16 mouse cellular contexts compared by ENCODE assay signal in genomic region chr12:31377241-31377640, GRCm38 (mm10). TPM values are rescaled to one million over a fixed set of nuclear protein-coding genes. Genes with fewer than 3 reads are reported as not detected.
DNase-seq lines count a peak whose midpoint lies in the region; ATAC-seq lines count a peak whose summit lies in the region.
"Had no signal": no experiment of that assay in that cellular context is flagged by ENCODE, and none has a peak within 500 bp of the region (broad histone marks: within the 10 kb centered on the region; RNA-seq: fewer than 3 reads in every experiment).

No protein-coding gene starts in this region.

- H3K4me1 ChIP-seq in heart, embryonic 14.5 days (ENCODE audit: control insufficient read depth in 2 of 2, insufficient read depth in 2 of 2, low read length in 2 of 2), result peaks cover 10 to 19% of the 10 kb centered on the region in 2 experiments
- peaks cover 26% of the 10 kb centered on the region for H3K4me1 ChIP-seq in lung, embryonic 15.5 days
- H3K4me1 ChIP-seq in heart, embryonic 16.5 days (ENCODE audit: control insufficient read depth, insufficient read depth, low read length), result peaks cover 9% of the 10 kb centered on the region

- ATAC-seq in heart, embryonic 14.5 days (ENCODE audit: insufficient number of reproducible peaks, insufficient read depth, low FRiP score, low read depth), result no peak
- no peak for ATAC-seq in lung, embryonic 15.5 days (ENCODE audit: borderline replicate concordance, extremely low read depth, low FRiP score, low TSS enrichment)
- no peak for ATAC-seq in heart, embryonic 16.5 days (replicated peaks; ENCODE audit: extremely low read depth, insufficient read depth, low FRiP score)
- ATAC-seq: forebrain, embryonic 13.5 days; Patski had no signal

- no peaks in the 10 kb centered on the region for H3K36me3 ChIP-seq in heart, embryonic 14.5 days (ENCODE audit: control insufficient read depth, insufficient read depth, low read length)
- no peaks in the 10 kb centered on the region for H3K36me3 ChIP-seq in lung, embryonic 15.5 days
- no peaks in the 10 kb centered on the region for H3K36me3 ChIP-seq in heart, embryonic 16.5 days (ENCODE audit: control insufficient read depth, insufficient read depth)
- H3K36me3 ChIP-seq: hindbrain, embryonic 12.5 days; limb, embryonic 15.5 days had no signal

- WGBS in heart, embryonic 14.5 days, result 64% methylated on average over 11 of the region's 11 CpGs
- 63% methylated on average over 11 of the region's 11 CpGs for WGBS in lung, embryonic 15.5 days
- 62% methylated on average over 11 of the region's 11 CpGs for WGBS in heart, embryonic 16.5 days

- H3K27ac ChIP-seq in heart, embryonic 14.5 days (replicated peaks in 1 of 2; ENCODE audit: control insufficient read depth in 1 of 2, insufficient read depth in 1 of 2, low read depth in 2 of 2, low read length in 2 of 2), result no peak overlapping the region; a peak in 1 of 4 replicates
- H3K27ac ChIP-seq in lung, embryonic 15.5 days, result no peak overlapping the region
- H3K27ac ChIP-seq in heart, embryonic 16.5 days (ENCODE audit: low read length), result no peak overlapping the region
- H3K27ac ChIP-seq: forebrain, embryonic 13.5 days; hindbrain, embryonic 12.5 days; limb, embryonic 15.5 days had no signal

- peak overlapping the region; percentile 3 to 32; a peak in 2 of 4 replicates for H3K4me3 ChIP-seq in heart, embryonic 14.5 days (ENCODE audit: control insufficient read depth in 1 of 2, insufficient read depth in 1 of 2, low read depth in 1 of 2, low read length in 2 of 2)
- H3K4me3 ChIP-seq in lung, embryonic 15.5 days, result peak overlapping the region; percentile 5; the same call in 1 of the 2 replicates
- H3K4me3 ChIP-seq in heart, embryonic 16.5 days (ENCODE audit: low read length), result peak overlapping the region; percentile 1; the same call in 1 of the 2 replicates
- H3K4me3 ChIP-seq: forebrain, embryonic 13.5 days; limb, embryonic 15.5 days; megakaryocyte, embryonic 14.5 days had no signal

- no peak for DNase-seq in heart, adult 8-10 months (ENCODE audit: low spot score)
- no peak for DNase-seq in lung, postnatal 14 days
- DNase-seq in ZHBTc4 (ENCODE audit: low read depth, low spot score), result peak; percentile 15
- no peak for DNase-seq in right cerebral cortex, postnatal 4 days
- DNase-seq: adrenal gland, adult 8-10 months; cerebellum, postnatal 25 days; gastrocnemius, postnatal 14 days; kidney, adult 9 months had no signal

- no peaks in the 10 kb centered on the region for H3K27me3 ChIP-seq in heart, embryonic 14.5 days (ENCODE audit: control insufficient read depth, insufficient read depth, low read length)
- no peaks in the 10 kb centered on the region for H3K27me3 ChIP-seq in lung, embryonic 15.5 days
- H3K27me3 ChIP-seq in heart, embryonic 16.5 days (ENCODE audit: control insufficient read depth, insufficient read depth, low read length), result no peaks in the 10 kb centered on the region
- H3K27me3 ChIP-seq: forebrain, embryonic 13.5 days; hindbrain, embryonic 12.5 days; limb, embryonic 15.5 days; megakaryocyte, embryonic 14.5 days had no signal

- H3K4me2 ChIP-seq in heart, embryonic 14.5 days (ENCODE audit: low read length), result peak overlapping the region; percentile 71
- H3K4me2 ChIP-seq in lung, embryonic 15.5 days, result peak overlapping the region; percentile 60
- H3K4me2 ChIP-seq in heart, embryonic 16.5 days (ENCODE audit: low read depth, low read length), result peak overlapping the region; percentile 68

- H3K9ac ChIP-seq in heart, embryonic 14.5 days (ENCODE audit: low read length), result 0 out of 2 replicates have a peak overlapping the region, but pooled peaks have one; percentile 44
- no peak overlapping the region for H3K9ac ChIP-seq in lung, embryonic 15.5 days
- H3K9ac ChIP-seq in heart, embryonic 16.5 days (ENCODE audit: low read length), result no peak overlapping the region
- H3K9ac ChIP-seq: hindbrain, embryonic 12.5 days; limb, embryonic 15.5 days had no signal

- H3K9me3 ChIP-seq in heart, embryonic 14.5 days (ENCODE audit: control insufficient read depth, low read length), result no peaks in the 10 kb centered on the region
- H3K9me3 ChIP-seq in lung, embryonic 15.5 days, result no peaks in the 10 kb centered on the region
- H3K9me3 ChIP-seq in heart, embryonic 16.5 days (replicated peaks; ENCODE audit: control insufficient read depth, low read length), result no peaks in the 10 kb centered on the region
- H3K9me3 ChIP-seq: forebrain, embryonic 13.5 days; hindbrain, embryonic 12.5 days; limb, embryonic 15.5 days; megakaryocyte, embryonic 14.5 days had no signal

RNA-seq across cellular contexts. Expression of gene Slc26a3, which starts 13.4 kb away (rescaled TPM):
- 0.13 and 0.35 TPM in 2 replicates for polyA plus RNA-seq in heart, embryonic 14.5 days (2014; fragmentation: Nextera tagmentation; extraction: Ambion mirVana)
- 1 to 10 TPM; 1.1 to 2.4 (median 1.4) TPM for total RNA-seq in heart, adult 8-10 months (2022)
- not detected in 2 replicates for polyA plus RNA-seq in lung, embryonic 15.5 days (2015; fragmentation: Nextera tagmentation; extraction: Ambion mirVana)
- polyA plus RNA-seq in heart, embryonic 16.5 days (2015; fragmentation: Nextera tagmentation; extraction: Ambion mirVana), result 0.21 and 0.33 TPM in 2 replicates
- total RNA-seq: gastrocnemius, postnatal 14 days had no signal
- polyA plus RNA-seq: hindbrain, embryonic 12.5 days; Patski had no signal

RNA-seq across cellular contexts. Expression of gene Dld, which starts 26.0 kb away (rescaled TPM):
- 214 and 224 TPM in 2 replicates for polyA plus RNA-seq in heart, embryonic 14.5 days (2014; fragmentation: Nextera tagmentation; extraction: Ambion mirVana)
- 100 to 1,000 TPM; 368 to 419 (median 398) TPM for total RNA-seq in heart, adult 8-10 months (2022)
- 115 and 119 TPM in 2 replicates for polyA plus RNA-seq in lung, embryonic 15.5 days (2015; fragmentation: Nextera tagmentation; extraction: Ambion mirVana)
- polyA plus RNA-seq in heart, embryonic 16.5 days (2015; fragmentation: Nextera tagmentation; extraction: Ambion mirVana), result 246 and 263 TPM in 2 replicates
